Mouse (Mus musculus) MEL (cell line): ENCODE measurements at regions not wholly inside any gene's neighbourhood (a gene's known extent, or its start where the extent isn't known, plus 50 kb on each side); places are given as distances from the start of the nearest gene placed in this dataset.

Source experiments
- DNase-seq: peaks from one replicate; pipeline ENCODE4 v3.0.0; 2011; ENCODE audit warnings: low read depth, low spot score
- H3K27ac ChIP-seq: 2 replicates; pipeline ENCODE4 v1.5.1; 2012; ENCODE audit warnings: low read depth, mild to moderate bottlenecking, control low read depth, low read length, moderate library complexity; ENCODE audit not compliant: control insufficient read depth
- H3K27me3 ChIP-seq, 2 experiments: fragments of 150-350 bp in 1 of 2; sonication (generic) in 1 of 2; 2 replicates each; pipeline ENCODE4 v1.6.1; 2012; ENCODE audit warnings: low read length in 2 of 2, mild to moderate bottlenecking in 2 of 2, improper control_type of control experiment in 1 of 2, moderate library complexity in 1 of 2; ENCODE audit not compliant: insufficient read depth in 2 of 2, control insufficient read depth in 1 of 2
- H3K36me3 ChIP-seq, 2 experiments: 2 replicates each; pipeline ENCODE4 v1.6.1; 2012 to 2014; ENCODE audit warnings: low read length in 2 of 2, improper control_type of control experiment in 1 of 2, inconsistent platforms in 1 of 2, mild to moderate bottlenecking in 1 of 2; ENCODE audit not compliant: insufficient read depth in 2 of 2, control insufficient read depth in 1 of 2
- H3K4me1 ChIP-seq, 2 experiments: fragments of 150-350 bp in 1 of 2; sonication (generic) in 1 of 2; 2 replicates each; pipeline ENCODE4 v1.6.1; 2012; ENCODE audit warnings: low read length in 2 of 2, improper control_type of control experiment in 1 of 2, mild to moderate bottlenecking in 1 of 2; ENCODE audit not compliant: insufficient read depth in 2 of 2, control insufficient read depth in 1 of 2
- H3K4me3 ChIP-seq, 2 experiments: fragments of 150-350 bp in 1 of 2; sonication (generic) in 1 of 2; 2 replicates each; pipeline ENCODE4 v1.5.1; 2012; ENCODE audit warnings: low read depth in 2 of 2, low read length in 2 of 2, mild to moderate bottlenecking in 2 of 2, moderate library complexity in 2 of 2, control low read depth in 1 of 2, improper control_type of control experiment in 1 of 2; ENCODE audit not compliant: control insufficient read depth in 1 of 2, insufficient read depth in 1 of 2
- H3K79me2 ChIP-seq: 2 replicates; pipeline ENCODE4 v1.6.1; 2012; ENCODE audit warnings: mild to moderate bottlenecking, low read length, moderate library complexity; ENCODE audit not compliant: control insufficient read depth, poor library complexity, insufficient read depth
- H3K9ac ChIP-seq: 2 replicates; pipeline ENCODE4 v1.6.1; 2012; ENCODE audit warnings: low read depth, mild to moderate bottlenecking, control low read depth, low read length, moderate library complexity; ENCODE audit not compliant: control insufficient read depth, poor library complexity, severe bottlenecking
- H3K9me3 ChIP-seq: fragments of 150-350 bp; sonication (generic); replicated peaks from 2 replicates; pipeline ENCODE4 v1.6.1; 2012; ENCODE audit warnings: mild to moderate bottlenecking, low read length, improper control_type of control experiment, moderate library complexity; ENCODE audit not compliant: insufficient read depth
- CHD2 ChIP-seq: IDR thresholded peaks from 2 replicates; pipeline ENCODE4 v1.6.1; 2011; ENCODE audit warnings: low read length, improper control_type of control experiment
- GATA1 ChIP-seq: IDR thresholded peaks from 2 replicates; pipeline ENCODE4 v1.6.1; 2011; ENCODE audit warnings: low read depth, low read length, improper control_type of control experiment
- MAX ChIP-seq: IDR thresholded peaks from 2 replicates; pipeline ENCODE4 v1.6.1; 2011; ENCODE audit warnings: low read length, improper control_type of control experiment
- MYB ChIP-seq: IDR thresholded peaks from 2 replicates; pipeline ENCODE4 v1.6.1; 2011; ENCODE audit warnings: mild to moderate bottlenecking, low read depth, low read length, improper control_type of control experiment
- MYC ChIP-seq: IDR thresholded peaks from 2 replicates; pipeline ENCODE4 v1.6.1; 2011; ENCODE audit warnings: low read depth, mild to moderate bottlenecking, low read length, improper control_type of control experiment, moderate library complexity
- NRF1 ChIP-seq: IDR thresholded peaks from 2 replicates; pipeline ENCODE4 v1.6.1; 2014; ENCODE audit warnings: low read depth, mild to moderate bottlenecking, inconsistent platforms, low read length, improper control_type of control experiment, moderate library complexity; ENCODE audit not compliant: poor library complexity, insufficient read depth, severe bottlenecking
- POLR2AphosphoS2 ChIP-seq: IDR thresholded peaks from 2 replicates; pipeline ENCODE4 v1.6.1; 2011; ENCODE audit warnings: low read length, improper control_type of control experiment
- RCOR1 ChIP-seq: IDR thresholded peaks from 2 replicates; pipeline ENCODE4 v1.6.1; 2012; ENCODE audit warnings: low read depth, mild to moderate bottlenecking, inconsistent platforms, low read length, improper control_type of control experiment
- SIN3A ChIP-seq: IDR thresholded peaks from 2 replicates; pipeline ENCODE4 v1.6.1; 2012; ENCODE audit warnings: low read length, improper control_type of control experiment, inconsistent platforms
- SMC3 ChIP-seq: IDR thresholded peaks from 2 replicates; pipeline ENCODE4 v1.6.1; 2011; ENCODE audit warnings: low read depth, low read length, improper control_type of control experiment
- TAL1 ChIP-seq: IDR thresholded peaks from 2 replicates; pipeline ENCODE4 v1.6.1; 2012; ENCODE audit warnings: mild to moderate bottlenecking, inconsistent platforms, low read length, moderate library complexity, mixed read lengths
- UBTF ChIP-seq: IDR thresholded peaks from 2 replicates; pipeline ENCODE4 v1.6.1; 2012; ENCODE audit warnings: low read depth, mild to moderate bottlenecking, inconsistent platforms, low read length, improper control_type of control experiment, moderate library complexity, borderline replicate concordance; ENCODE audit not compliant: insufficient read depth
- USF2 ChIP-seq, 2 experiments: IDR thresholded peaks; 2 replicates each; pipeline ENCODE4 v1.6.1; 2011 to 2012; ENCODE audit warnings: improper control_type of control experiment in 2 of 2, low read length in 2 of 2, borderline replicate concordance in 1 of 2, inconsistent platforms in 1 of 2, low read depth in 1 of 2, mild to moderate bottlenecking in 1 of 2; ENCODE audit not compliant: insufficient read depth in 1 of 2
- ZC3H11A ChIP-seq: IDR thresholded peaks from 2 replicates; pipeline ENCODE4 v1.6.1; 2012; ENCODE audit warnings: low read depth, mild to moderate bottlenecking, inconsistent platforms, low read length, improper control_type of control experiment
- ZKSCAN1 ChIP-seq: IDR thresholded peaks from 2 replicates; pipeline ENCODE4 v1.6.1; 2012; ENCODE audit warnings: low read depth, mild to moderate bottlenecking, inconsistent platforms, low read length, improper control_type of control experiment, moderate library complexity
- ZNF384 ChIP-seq: IDR thresholded peaks from 2 replicates; pipeline ENCODE4 v1.6.1; 2012; ENCODE audit warnings: low read depth, mild to moderate bottlenecking, inconsistent platforms, low read length, improper control_type of control experiment

DNA sequence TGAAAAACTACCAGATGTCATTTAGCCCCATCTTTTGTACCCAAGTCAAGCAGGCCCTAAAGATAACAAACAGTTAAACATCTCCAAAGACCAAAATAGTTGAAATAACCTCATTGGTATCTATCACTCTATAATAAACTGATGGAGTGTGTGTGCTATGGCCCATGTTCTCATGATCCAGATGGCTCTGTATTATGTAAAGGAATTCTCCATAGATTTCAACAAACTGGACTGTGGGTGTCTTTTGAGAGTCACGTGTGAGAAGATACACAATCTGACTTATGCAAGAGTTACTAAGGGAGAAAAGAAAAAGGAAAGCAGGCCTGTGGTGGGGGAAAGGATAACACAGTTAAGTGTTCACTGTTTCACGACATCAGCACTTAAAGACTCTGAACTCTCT, 164.8 kb upstream of the Paip1 start:
- Histone ChIP-seq H3K9me3 (no peaks in the 10 kb centered on the region), H3K9ac (no peak overlapping the region), H3K27me3 (no peaks in the 10 kb centered on the region; a peak in 2 of 4 replicates), H3K4me1 (no peaks in the 10 kb centered on the region; a peak in 1 of 4 replicates), H3K79me2 (no peaks in the 10 kb centered on the region), H3K4me3 (no peak overlapping the region), H3K27ac (no peak overlapping the region), H3K36me3 (no peaks in the 10 kb centered on the region)
- DNase-seq, result no peak
- no peak for TF ChIP-seq CHD2
- no peak for TF ChIP-seq MYB
- no peak for TF ChIP-seq USF2 (IDR thresholded peaks at IDR 0.05; ENCODE audit: borderline replicate concordance in 1 of 2, insufficient read depth in 1 of 2, low read depth in 1 of 2, low read length in 2 of 2)
- TF ChIP-seq RCOR1, result no peak
- TF ChIP-seq POLR2AphosphoS2, result no peak
- TF ChIP-seq ZC3H11A, result no peak
- TF ChIP-seq MYC, result no peak
- TF ChIP-seq UBTF, result no peak

DNA sequence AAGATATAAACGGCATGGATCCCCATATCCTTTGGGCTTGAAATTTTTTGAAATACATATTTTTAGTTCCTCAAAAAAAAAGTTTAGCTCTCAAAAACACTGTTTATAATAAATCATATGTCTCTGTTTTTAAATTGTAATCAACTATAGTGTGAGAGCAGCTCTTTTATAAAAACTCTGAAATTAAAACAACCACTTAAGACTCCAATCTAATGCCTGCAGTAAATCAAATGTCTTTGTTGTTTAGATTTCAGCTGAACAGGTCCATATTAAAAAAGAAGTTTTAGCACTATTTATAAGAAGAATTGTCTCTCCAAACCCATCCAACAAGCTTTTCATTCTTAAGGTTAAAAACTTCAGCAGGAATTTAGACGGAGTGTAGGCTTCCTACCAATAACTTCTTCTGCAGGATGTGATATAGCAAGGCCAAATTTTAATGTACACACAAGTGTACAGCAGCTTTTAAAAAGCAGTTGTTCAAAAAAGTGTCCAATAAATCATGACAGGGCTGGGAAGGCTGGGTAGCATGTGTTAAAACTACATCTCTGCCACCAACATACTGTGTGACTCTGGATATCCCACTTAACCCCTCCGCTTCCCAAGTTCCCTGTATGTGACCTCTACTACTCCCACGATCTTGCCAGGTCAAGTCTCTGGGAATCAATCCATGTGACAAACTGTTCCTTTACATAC, 160.6 kb upstream of the Paip1 start:
- Histone ChIP-seq H3K9me3 (no peaks in the 10 kb centered on the region), H3K4me1 (no peaks in the 10 kb centered on the region; a peak in 1 of 4 replicates), H3K27me3 (no peaks in the 10 kb centered on the region; a peak in 1 of 4 replicates), H3K9ac (no peak overlapping the region), H3K27ac (no peak overlapping the region), H3K4me3 (no peak overlapping the region), H3K79me2 (no peaks in the 10 kb centered on the region), H3K36me3 (no peaks in the 10 kb centered on the region)
- no peak for TF ChIP-seq SMC3
- TF ChIP-seq MAX, result no peak
- TF ChIP-seq ZNF384, result no peak
- TF ChIP-seq UBTF, result no peak
- TF ChIP-seq CHD2, result no peak
- TF ChIP-seq SIN3A, result no peak
- no peak for TF ChIP-seq USF2 (IDR thresholded peaks at IDR 0.05; ENCODE audit: borderline replicate concordance in 1 of 2, insufficient read depth in 1 of 2, low read depth in 1 of 2, low read length in 2 of 2)
- no peak for TF ChIP-seq GATA1
- TF ChIP-seq ZKSCAN1, result no peak
- TF ChIP-seq NRF1, result no peak
- TF ChIP-seq TAL1, result no peak
- TF ChIP-seq MYB, result no peak
- DNase-seq, result no peak
